Mouse (Mus musculus): ENCODE results near the gene Adgrl3. TPM values are rescaled to one million over a fixed set of nuclear protein-coding genes. Genes with fewer than 3 reads are reported as not detected.

Adgrl3 gene
- polyA plus RNA-seq, 1 experiment from 2014 or later, result 51.3 TPM

DNA sequence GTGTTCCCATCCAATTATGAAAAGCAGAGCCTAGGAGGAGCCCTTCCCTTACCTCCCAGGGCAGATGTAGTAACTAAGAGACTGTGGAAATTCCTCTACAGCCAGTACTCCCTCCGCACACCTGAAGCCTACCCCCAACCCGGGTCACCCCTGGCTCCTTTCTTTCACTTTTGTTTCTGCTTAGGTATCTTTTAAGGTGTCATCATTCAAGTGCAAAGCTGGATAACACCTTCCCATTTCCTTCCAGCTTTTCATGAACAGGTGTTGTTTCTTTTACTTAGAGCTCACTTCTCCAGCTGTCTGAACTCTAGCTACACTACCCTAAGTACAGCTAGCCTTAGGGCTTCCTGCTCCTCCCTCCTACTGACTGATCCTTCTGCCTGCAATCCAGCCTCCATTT lies 634.0 kb downstream of the Adgrl3 start:
- Histone ChIP-seq H3K4me2 (replicated peaks) (no peak overlapping the region), H3K27me3 (no peaks in the 10 kb centered on the region), H3K9ac (replicated peaks) (no peak overlapping the region), H3K4me3 (no peak overlapping the region), H3K27ac (replicated peaks) (no peak overlapping the region), H3K36me3 (no peaks in the 10 kb centered on the region), H3K4me1 (no peaks in the 10 kb centered on the region), H3K9me3 (no peaks in the 10 kb centered on the region)
- 67% methylated on average over 2 of the region's 2 CpGs for WGBS
- no peak for ATAC-seq (replicated peaks)

DNA sequence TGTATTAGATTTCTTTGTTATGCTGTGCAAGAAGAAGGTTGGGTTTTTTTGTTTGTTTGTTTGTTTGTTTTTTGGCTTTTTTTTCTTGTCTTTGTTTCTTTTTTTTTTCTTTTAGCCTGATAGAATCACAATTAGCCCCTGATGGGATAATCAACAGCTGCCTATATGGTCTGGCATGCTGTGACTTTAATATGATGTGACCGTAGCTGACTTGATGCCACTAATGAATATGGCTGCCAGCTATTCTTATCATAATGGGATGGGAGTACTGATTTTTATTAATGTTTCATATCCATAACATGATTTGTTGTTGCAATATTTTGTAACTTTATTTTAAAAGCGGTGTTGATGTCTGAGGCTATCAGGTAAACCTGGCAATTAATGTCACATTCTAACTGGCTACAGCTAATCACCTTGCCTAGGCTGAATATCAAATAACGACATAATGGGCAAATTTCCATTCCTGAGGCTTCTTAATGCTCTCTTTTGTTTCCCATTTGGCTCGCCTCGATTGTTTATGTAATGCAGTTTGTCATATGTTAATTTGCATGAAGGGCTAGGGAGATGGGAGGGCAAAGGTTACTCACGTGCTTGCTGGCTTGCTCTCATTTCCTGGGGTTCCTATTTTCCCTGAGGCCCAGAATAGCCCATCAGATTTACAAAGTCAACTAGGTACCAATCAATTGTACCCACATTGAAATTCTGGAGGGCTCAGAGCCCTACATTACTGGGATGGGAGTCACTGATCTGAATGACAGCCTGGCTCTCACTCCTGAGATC lies 641.9 kb downstream of the Adgrl3 start:
- Histone ChIP-seq H3K4me1 (no peaks in the 10 kb centered on the region), H3K9ac (replicated peaks) (no peak overlapping the region), H3K36me3 (no peaks in the 10 kb centered on the region), H3K4me2 (replicated peaks) (no peak overlapping the region), H3K4me3 (no peak overlapping the region), H3K9me3 (no peaks in the 10 kb centered on the region), H3K27me3 (no peaks in the 10 kb centered on the region), H3K27ac (replicated peaks) (no peak overlapping the region)
- 20% methylated on average over 6 of the region's 6 CpGs for WGBS
- no peak for ATAC-seq (replicated peaks)

GRCm38 (mm10) chr5:81671025-81671424 lies 651.1 kb downstream of the Adgrl3 start:
- no peaks in the 10 kb centered on the region for H3K4me1 ChIP-seq
- 0 out of 2 replicates have a peak, but pooled peaks have one; percentile 60 for ATAC-seq (replicated peaks)
- H3K9ac ChIP-seq (replicated peaks), result no peak overlapping the region
- no peak overlapping the region for H3K27ac ChIP-seq (replicated peaks)
- no peaks in the 10 kb centered on the region for H3K36me3 ChIP-seq
- H3K27me3 ChIP-seq, result peaks cover 2% of the 10 kb centered on the region; the same call in 1 of the 2 replicates
- H3K4me3 ChIP-seq, result no peak overlapping the region
- H3K9me3 ChIP-seq, result no peaks in the 10 kb centered on the region
- WGBS, result 8% methylated on average over 4 of the region's 4 CpGs
- H3K4me2 ChIP-seq (replicated peaks), result no peak overlapping the region

DNA sequence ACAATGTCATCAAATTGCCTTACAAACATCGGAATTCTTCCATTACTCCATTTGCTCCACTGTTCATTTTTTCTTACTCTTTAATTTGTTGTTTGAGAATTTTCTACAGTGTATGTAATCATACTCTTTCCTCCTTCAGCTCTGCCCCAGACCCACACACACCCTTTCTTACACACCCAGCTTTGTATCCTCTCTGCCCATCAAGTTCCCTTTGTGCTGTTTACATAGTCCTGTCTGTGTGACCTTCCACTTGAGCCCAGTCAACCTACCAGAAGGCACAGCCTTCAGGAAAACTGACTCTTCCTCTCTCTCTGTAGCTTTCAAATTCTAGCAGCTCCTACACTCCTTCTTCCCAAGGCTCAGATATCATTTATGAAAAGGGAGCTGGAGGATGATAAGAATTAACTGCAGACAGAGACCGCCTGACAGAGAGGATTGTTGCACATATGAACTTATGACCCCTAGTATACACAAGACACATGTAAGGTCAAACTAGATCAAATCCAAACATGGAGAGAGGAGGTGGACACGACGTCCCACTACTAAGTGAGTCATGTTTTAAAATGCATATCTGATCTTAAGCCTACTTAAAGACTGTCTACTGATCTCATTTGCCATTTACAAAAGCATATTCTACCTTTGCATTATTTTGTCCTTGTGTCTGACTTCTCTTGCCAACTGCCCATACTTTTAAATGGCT lies 654.5 kb downstream of the Adgrl3 start:
- H3K9ac ChIP-seq (replicated peaks), result no peak overlapping the region
- H3K9me3 ChIP-seq, result no peaks in the 10 kb centered on the region
- peaks cover 2% of the 10 kb centered on the region; the same call in 1 of the 2 replicates for H3K27me3 ChIP-seq
- H3K27ac ChIP-seq (replicated peaks), result no peak overlapping the region
- no peak overlapping the region for H3K4me2 ChIP-seq (replicated peaks)
- H3K4me3 ChIP-seq, result no peak overlapping the region
- no peak for ATAC-seq (replicated peaks)
- no peaks in the 10 kb centered on the region for H3K36me3 ChIP-seq
- no peaks in the 10 kb centered on the region for H3K4me1 ChIP-seq
- whole genome bisulfite sequencing, result 90% methylated on average over 4 of the region's 4 CpGs

GRCm38 (mm10) chr5:81674975-81675371 lies 655.0 kb downstream of the Adgrl3 start:
- H3K36me3 ChIP-seq, result no peaks in the 10 kb centered on the region
- no peak for ATAC-seq (replicated peaks)
- no peak overlapping the region for H3K4me3 ChIP-seq
- no peak overlapping the region for H3K9ac ChIP-seq (replicated peaks)
- H3K4me2 ChIP-seq (replicated peaks), result no peak overlapping the region
- WGBS, result 68% methylated on average over 1 of the region's 1 CpGs
- H3K27ac ChIP-seq (replicated peaks), result no peak overlapping the region
- H3K27me3 ChIP-seq, result peaks cover 2% of the 10 kb centered on the region; the same call in 1 of the 2 replicates
- H3K9me3 ChIP-seq, result no peaks in the 10 kb centered on the region
- no peaks in the 10 kb centered on the region for H3K4me1 ChIP-seq

- no peak for ATAC-seq (replicated peaks)
- 87% methylated on average over 1 of the region's 1 CpGs for WGBS
Measured at GRCm38 (mm10) chr5:81676896-81677295, 657.0 kb downstream of the Adgrl3 start.

DNA sequence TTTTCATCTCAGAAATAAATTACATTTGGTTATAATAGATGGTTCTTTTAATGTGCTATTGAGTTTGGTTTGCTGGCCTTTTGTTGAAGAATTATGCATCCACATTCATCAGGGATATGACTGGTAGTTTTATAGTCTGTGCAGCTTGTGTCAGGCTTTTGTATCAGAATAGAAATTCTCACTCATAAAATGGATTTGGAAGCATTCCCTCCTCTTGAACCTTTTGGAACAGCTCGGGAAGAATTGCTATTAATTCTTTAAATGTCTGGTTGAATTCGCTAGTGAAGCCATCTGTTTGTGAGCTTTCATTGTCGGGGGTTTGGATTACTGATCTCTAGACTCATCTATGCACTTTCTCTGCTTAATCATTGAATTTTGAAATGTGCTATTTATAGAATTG lies 666.3 kb downstream of the Adgrl3 start:
- no peak for ATAC-seq (replicated peaks)
- Histone ChIP-seq H3K4me1 (no peaks in the 10 kb centered on the region), H3K4me2 (replicated peaks) (no peak overlapping the region), H3K36me3 (no peaks in the 10 kb centered on the region), H3K9me3 (no peaks in the 10 kb centered on the region), H3K27ac (replicated peaks) (no peak overlapping the region), H3K9ac (replicated peaks) (no peak overlapping the region), H3K27me3 (no peaks in the 10 kb centered on the region), H3K4me3 (no peak overlapping the region)
- 57% methylated on average over 3 of the region's 3 CpGs for WGBS

More at GRCm38 (mm10) chr5:81676896-81677295, 657.0 kb downstream of the Adgrl3 start:
- Histone ChIP-seq H3K9ac (replicated peaks) (no peak overlapping the region), H3K4me2 (replicated peaks) (no peak overlapping the region), H3K27ac (replicated peaks) (no peak overlapping the region), H3K9me3 (no peaks in the 10 kb centered on the region), H3K27me3 (peaks cover 2% of the 10 kb centered on the region; the same call in 1 of the 2 replicates), H3K36me3 (no peaks in the 10 kb centered on the region), H3K4me3 (no peak overlapping the region), H3K4me1 (no peaks in the 10 kb centered on the region)

DNA sequence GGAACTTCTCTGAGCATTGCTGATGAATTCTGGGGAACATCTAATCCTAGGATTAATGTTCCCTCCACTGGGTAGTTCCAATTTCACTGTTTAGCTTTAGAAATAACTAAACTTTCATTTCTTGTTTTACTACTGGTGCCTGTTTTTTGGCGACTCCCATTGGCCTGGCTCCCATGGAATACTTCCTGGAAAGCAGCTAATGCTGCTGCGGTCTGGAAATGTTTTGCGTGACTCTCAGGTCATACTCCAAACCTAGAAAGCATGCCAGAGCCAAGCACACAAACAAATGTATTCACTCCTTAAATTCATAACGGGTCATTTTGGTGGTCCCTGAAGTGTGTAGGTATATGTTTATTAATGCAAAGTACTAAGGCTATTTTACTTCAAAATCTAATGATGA lies 666.9 kb downstream of the Adgrl3 start:
- Histone ChIP-seq H3K4me1 (no peaks in the 10 kb centered on the region), H3K4me3 (no peak overlapping the region), H3K9ac (replicated peaks) (no peak overlapping the region), H3K4me2 (replicated peaks) (no peak overlapping the region), H3K9me3 (no peaks in the 10 kb centered on the region), H3K27ac (replicated peaks) (no peak overlapping the region), H3K27me3 (no peaks in the 10 kb centered on the region), H3K36me3 (no peaks in the 10 kb centered on the region)
- no peak for ATAC-seq (replicated peaks)
- 82% methylated on average over 4 of the region's 4 CpGs for WGBS

DNA sequence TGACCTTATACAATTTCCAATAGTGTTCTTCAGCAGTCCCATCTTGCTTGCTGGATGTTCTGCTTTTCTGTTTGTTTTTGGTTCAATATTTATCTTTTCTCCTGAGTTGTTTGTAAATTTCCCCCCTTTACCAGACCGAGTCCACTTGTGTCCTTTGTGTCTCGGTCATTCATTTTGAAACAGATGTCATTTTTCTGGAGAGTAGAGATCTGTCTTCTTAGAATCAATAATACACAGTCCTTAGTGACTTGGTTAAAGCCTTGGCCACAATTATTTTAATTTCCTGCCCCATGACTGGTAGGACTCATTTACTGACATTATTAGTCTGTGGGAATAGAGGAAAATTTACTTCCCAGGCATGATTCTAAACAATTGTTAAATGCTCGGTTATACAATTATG lies 709.7 kb downstream of the Adgrl3 start:
- 71% methylated on average over 3 of the region's 3 CpGs for WGBS
- Histone ChIP-seq H3K4me1 (no peaks in the 10 kb centered on the region), H3K27me3 (no peaks in the 10 kb centered on the region), H3K9me3 (no peaks in the 10 kb centered on the region), H3K4me3 (no peak overlapping the region), H3K27ac (replicated peaks) (no peak overlapping the region), H3K9ac (replicated peaks) (no peak overlapping the region), H3K36me3 (no peaks in the 10 kb centered on the region), H3K4me2 (replicated peaks) (no peak overlapping the region)
- ATAC-seq (replicated peaks), result no peak

DNA sequence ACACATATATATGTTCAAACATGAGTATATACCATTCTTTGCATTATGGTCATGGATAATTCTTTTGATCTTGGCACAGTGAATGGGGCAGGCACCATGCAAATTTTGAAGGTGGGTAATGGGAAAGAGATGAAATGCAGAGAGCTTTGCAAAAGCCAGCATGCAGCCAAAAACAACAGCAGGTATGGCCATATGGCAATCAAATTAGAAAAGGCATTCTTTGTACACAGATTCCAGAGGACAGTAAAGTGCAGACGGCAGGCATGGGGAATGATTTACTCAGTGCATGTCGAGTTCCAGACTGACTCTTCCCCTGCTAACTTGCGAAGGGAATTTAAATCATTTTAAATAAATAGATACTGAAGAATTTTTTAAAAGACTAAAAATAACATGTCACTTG lies 716.1 kb downstream of the Adgrl3 start:
- Histone ChIP-seq H3K27ac (replicated peaks) (no peak overlapping the region), H3K9ac (replicated peaks) (no peak overlapping the region), H3K4me2 (replicated peaks) (no peak overlapping the region), H3K9me3 (no peaks in the 10 kb centered on the region), H3K27me3 (no peaks in the 10 kb centered on the region), H3K4me1 (0 out of 2 replicates have a peak, but pooled peaks cover 5% of the 10 kb centered on the region), H3K4me3 (no peak overlapping the region), H3K36me3 (no peaks in the 10 kb centered on the region)
- peak; percentile 81 for ATAC-seq (replicated peaks)
- 53% methylated on average over 3 of the region's 3 CpGs for WGBS

DNA sequence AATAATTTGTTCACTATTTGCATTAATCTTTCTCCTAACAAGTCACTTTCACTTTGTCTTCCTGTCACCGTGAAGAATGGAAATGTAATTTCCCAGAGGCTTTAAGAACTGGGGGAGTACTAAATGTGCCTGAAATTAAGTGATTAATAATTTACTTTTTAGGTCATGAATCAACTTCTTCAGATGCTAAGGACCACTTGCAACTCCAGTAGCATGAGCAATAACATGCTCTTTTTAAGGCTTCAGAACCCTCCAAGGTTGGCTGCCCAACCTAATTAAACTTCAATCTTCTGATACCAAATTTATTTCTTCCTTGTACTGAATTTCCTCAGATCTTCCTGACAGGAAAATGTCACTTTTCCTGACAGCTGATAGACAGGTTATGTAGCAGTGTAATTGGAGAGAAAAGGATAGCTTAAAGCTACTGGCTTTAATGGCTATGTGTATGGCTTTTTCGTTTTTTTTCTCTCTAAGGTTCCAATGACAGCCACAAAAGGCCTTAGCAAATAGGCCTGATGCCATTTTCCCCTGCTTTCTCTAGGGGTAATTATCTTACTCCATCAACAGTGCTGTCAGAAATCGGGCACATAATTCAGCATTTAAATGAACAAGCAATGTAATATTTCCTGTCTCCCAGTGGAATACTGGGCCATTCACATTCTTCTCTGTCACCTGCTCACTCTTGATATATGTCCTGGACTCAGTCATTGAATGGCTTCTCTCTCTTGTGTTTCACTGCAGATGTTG lies 718.5 kb downstream of the Adgrl3 start:
- Histone ChIP-seq H3K4me1 (0 out of 2 replicates have a peak, but pooled peaks cover 5% of the 10 kb centered on the region), H3K9ac (replicated peaks) (no peak overlapping the region), H3K9me3 (no peaks in the 10 kb centered on the region), H3K4me3 (no peak overlapping the region), H3K27me3 (no peaks in the 10 kb centered on the region), H3K36me3 (no peaks in the 10 kb centered on the region), H3K27ac (replicated peaks) (no peak overlapping the region), H3K4me2 (replicated peaks) (no peak overlapping the region)
- WGBS, result 59% methylated on average over 3 of the region's 3 CpGs
- 0 out of 2 replicates have a peak, but pooled peaks have one; percentile 43 for ATAC-seq (replicated peaks)

DNA sequence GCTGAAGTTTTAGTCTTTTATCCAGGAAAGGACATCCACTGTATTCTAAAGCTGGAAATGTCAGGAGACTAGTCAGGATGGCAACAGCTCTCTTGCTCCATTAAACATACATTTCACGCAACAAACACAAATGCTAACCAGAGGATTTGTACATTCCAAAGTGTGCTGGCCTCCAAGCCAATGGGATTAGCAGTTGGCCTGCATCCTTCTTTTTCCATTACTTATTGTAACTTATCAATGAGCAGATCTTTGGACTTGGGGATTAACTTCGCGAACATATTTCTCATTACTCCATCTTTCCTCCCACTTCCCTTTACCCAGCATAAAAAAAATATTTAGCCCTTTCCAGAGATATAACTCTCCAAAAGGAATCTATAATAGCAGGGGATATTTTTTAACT lies 732.5 kb downstream of the Adgrl3 start:
- Histone ChIP-seq H3K9ac (replicated peaks) (no peak overlapping the region), H3K9me3 (no peaks in the 10 kb centered on the region), H3K4me1 (no peaks in the 10 kb centered on the region), H3K27me3 (no peaks in the 10 kb centered on the region), H3K4me3 (no peak overlapping the region), H3K4me2 (replicated peaks) (no peak overlapping the region), H3K36me3 (no peaks in the 10 kb centered on the region), H3K27ac (replicated peaks) (no peak overlapping the region)
- 85% methylated on average over 3 of the region's 3 CpGs for WGBS
- no peak for ATAC-seq (replicated peaks)
